Mouse (Mus musculus) testis, postnatal 14 days (tissue): ENCODE measurements around the gene Blmh.
A peak's percentile ranks its signal among the peaks of the same experiment; 100 is the strongest.

Experiments
- DNase-seq: peaks from one replicate; pipeline ENCODE4 v3.0.0; 2021; ENCODE audit warnings: low spot score

Blmh gene

DNA sequence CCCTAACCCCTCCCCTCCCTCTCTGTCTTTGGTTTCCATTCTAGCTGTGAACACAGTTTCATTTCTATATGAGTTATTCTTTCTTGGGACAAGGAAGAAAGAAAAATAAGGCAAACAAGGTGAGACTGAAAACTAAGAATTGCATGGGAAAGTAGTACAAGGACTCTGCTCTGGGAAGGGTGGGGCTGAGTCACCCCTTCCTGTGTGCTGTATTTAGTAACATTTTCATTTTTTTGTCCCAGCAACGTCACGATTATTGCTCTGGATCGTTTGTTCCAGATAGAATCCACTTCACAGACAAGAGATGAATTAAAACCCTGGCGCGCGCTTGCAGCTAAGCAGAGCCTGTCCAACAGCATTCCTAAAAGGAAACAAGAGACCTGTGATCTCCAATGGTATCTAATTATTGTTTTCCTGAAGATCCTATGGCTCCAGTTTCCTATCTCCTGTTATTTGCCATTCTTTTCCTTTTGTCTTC lies at the start of gene Blmh:
Blmh (plus strand) TSS at position 51 of the 478 bp plus-strand sequence.
- no peak for DNase-seq

- DNase-seq = no peak
Measured at GRCm38 (mm10) chr11:76879816-76880215, 44.8 kb upstream of the Blmh start.

DNA sequence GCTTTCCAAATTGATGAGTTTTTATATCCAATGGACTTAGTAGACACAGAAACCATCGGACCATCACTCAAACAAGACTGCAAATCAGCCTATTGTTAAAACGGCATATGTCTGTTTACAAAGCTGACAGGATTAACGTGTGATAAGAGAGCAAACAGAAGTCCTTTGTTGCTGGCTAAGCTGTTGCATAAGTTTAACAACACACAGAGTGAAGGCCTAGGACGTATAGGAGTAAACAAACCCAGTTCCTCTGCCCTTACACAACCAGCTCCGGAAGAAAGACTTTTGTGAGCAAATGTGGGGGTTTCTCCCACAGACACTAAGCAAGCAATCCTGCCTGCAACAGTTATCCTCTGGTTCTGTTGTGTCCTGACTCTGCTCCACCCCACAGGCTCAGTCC lies 40.2 kb upstream of the Blmh start:
- DNase-seq = no peak

DNA sequence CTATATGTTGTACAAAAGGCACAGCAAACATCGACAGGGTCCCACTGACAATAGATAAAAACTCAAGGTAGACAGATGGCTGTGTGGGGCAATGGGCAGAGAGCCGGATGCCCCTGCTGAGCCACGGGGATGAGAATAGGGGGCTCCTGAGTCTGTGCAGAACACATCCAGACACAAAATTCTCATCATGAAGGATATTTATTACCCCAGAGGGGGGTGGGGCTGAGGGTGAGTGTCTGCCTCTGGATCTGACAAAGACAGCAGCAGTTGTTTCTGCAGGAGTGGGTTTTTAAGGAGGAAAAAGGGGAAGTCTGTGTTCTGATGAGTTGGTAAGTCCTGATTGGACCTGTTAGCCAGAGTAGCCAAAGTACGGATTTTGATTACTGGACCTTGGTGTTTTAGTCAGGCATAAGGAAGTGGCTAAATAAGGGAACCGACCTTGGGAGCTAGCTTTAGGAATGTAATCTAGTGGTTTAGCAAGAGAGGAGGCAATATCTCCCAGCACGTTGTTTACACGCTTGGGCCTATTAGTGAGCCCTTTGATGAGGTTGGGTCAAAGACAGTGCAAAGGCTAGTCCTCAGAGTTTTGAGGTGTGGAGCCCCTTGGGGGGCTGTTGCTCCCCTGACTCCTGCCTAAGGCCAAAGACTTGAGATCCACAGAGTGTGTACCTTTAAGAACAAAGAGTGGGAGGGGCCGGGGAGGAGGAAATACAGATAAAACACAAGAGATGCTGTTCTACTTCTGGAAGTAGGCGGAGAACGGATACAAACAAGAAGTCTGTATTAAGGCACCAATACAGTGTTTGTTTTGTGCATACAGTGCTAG lies 35.1 kb upstream of the Blmh start:
- DNase-seq = peak; percentile 45

DNA sequence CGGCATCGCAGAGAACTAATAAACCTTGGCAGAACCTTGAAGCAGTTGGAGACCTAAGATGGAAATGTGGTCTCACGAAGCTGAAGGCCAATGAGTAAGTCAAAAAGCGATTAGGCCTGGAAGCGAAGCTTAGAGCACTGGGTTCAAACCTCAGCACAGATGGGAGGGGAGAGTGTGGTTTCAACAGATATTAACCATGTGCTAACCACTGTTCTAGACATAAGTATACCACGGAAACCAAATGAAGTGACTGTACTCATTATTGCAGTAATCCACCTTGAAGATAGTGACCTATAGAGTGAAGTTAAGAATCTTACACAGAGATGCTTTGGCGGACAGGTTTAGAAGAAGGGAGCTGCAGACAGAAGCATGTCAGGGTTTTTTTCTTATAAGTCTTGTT lies 33.4 kb upstream of the Blmh start:
- DNase-seq = no peak

DNA sequence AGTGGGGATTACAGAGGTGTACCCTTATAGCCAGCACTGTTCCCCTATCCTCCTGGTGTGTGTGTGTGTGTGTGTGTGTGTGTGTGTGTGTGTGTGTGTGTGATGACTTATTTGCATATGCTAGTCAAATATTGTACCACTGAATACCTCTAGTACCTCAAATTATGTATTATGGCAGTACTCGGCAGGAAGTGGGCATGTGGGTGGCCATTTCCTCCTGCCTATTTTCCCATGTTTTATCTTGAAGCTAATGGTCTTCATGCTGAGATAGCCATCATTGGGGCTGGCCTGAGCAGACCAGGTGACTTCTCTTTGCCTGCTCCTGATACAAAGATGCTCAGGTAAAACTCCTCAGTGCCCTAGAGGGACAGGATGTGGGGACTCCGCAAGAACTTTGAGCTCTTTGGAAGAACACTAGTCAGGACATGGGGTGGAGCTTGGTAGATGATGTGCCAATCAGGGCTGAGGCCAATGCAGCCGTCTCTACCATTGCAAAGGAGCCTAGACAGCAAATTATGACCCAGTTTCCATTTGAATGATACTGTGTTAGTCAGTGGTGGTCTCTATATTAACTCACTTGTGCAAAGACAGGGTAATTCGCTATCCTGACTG lies 32.8 kb upstream of the Blmh start:
- DNase-seq = no peak

GRCm38 (mm10) chr11:76892972-76893371 lies 31.6 kb upstream of the Blmh start:
- DNase-seq = no peak

DNA sequence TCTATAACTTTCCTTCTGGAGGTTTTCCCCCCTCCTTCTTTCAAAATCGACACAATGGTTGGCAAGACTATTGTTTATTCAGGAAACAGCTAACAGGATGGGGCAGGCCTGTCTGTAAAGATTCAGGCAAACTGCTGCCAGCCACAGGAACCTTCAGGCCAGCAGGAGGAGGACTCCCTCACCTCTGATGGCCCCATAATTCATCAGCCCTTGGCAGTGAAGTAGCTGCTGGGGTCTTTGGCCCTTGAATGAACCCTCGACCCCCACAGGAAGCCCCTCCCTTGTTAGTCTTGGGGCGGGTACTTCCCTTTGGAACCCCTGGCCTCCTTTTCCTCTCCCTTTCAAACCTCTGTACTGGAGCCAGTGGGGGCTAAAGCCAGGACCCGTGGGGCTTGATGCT lies 31.0 kb upstream of the Blmh start:
- DNase-seq = no peak

- no peak for DNase-seq
Measured at GRCm38 (mm10) chr11:76894240-76894639, 30.4 kb upstream of the Blmh start.

- DNase-seq = no peak
Measured at GRCm38 (mm10) chr11:76896360-76896759, 28.2 kb upstream of the Blmh start.

GRCm38 (mm10) chr11:76897126-76897525 lies 27.5 kb upstream of the Blmh start:
- no peak for DNase-seq

GRCm38 (mm10) chr11:76897871-76898270 lies 26.7 kb upstream of the Blmh start:
- DNase-seq = no peak

GRCm38 (mm10) chr11:76898751-76899150 lies 25.9 kb upstream of the Blmh start:
- no peak for DNase-seq

GRCm38 (mm10) chr11:76899758-76900738 lies 24.6 kb upstream of the Blmh start:
- no peak for DNase-seq

GRCm38 (mm10) chr11:76901579-76902361 lies 22.8 kb upstream of the Blmh start, which contains the start of gene Tmigd1:
TSS of gene Tmigd1 (plus strand) at chr11:76902159.
- DNase-seq = no peak

GRCm38 (mm10) chr11:76904340-76904739 lies 20.3 kb upstream of the Blmh start:
- DNase-seq = no peak

GRCm38 (mm10) chr11:76908651-76909050 lies 16.0 kb upstream of the Blmh start:
- DNase-seq = no peak

GRCm38 (mm10) chr11:76911325-76912054 lies 13.1 kb upstream of the Blmh start:
- DNase-seq = no peak

GRCm38 (mm10) chr11:76912055-76912395 lies 12.6 kb upstream of the Blmh start:
- no peak for DNase-seq

DNA sequence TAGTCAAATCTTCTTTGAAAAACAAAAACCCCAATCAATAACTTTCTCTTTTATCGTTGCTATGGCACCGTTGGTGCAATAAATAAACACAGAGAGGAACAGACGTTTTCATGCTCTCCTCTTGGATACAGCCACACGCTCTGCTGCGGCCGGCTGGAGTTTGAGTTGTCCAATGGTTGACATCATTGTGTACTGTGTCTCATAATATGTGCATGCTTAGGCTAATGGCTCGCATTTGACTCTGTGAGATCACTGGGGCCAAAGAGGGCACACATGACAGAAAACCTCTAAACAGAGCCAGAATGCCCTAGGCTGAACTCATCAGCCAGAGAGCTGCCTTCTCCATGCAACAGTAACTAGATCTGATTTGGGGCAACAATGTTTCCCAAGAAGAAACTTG lies 10.2 kb upstream of the Blmh start:
- DNase-seq = no peak
